Mouse (Mus musculus) E14TG2a.4 (cell line): Measurements from ENCODE around the gene Ppwd1.

Experiments
- CTCF ChIP-seq: conservative IDR thresholded peaks from 2 replicates; pipeline ENCODE4 v1.5.1; 2014; ENCODE audit warnings: low read length
- POU5F1 ChIP-seq: IDR thresholded peaks from 2 replicates; pipeline ENCODE4 v1.6.1; 2014; ENCODE audit warnings: low read length, borderline replicate concordance

- TF ChIP-seq CTCF, result no peak
- no peak for TF ChIP-seq POU5F1
These were observed 56.9 kb downstream of the Ppwd1 start for GRCm38 (mm10) chr13:104171711-104172110.
